Mouse (Mus musculus) ES-E14 (cell line): ENCODE data around the gene Gm6356. TPM values are rescaled to one million over a fixed set of nuclear protein-coding genes. Genes with fewer than 3 reads are reported as not detected.
"Not testable (repeated sequence)": the region's sequence is repeated elsewhere in the genome, so short reads cannot be mapped to it uniquely, and the experiment has no call there.

ENCODE experiments used
- DNase-seq: peaks from one replicate; pipeline ENCODE4 v3.0.0-alpha.2; 2013; ENCODE audit warnings: low read depth, low spot score
- H3K27ac ChIP-seq: 2 replicates; pipeline ENCODE4 v1.5.1; 2012; ENCODE audit warnings: low read depth, mild to moderate bottlenecking, low read length, moderate library complexity, mixed read lengths; ENCODE audit not compliant: poor library complexity, insufficient read depth, severe bottlenecking
- H3K36me3 ChIP-seq: 2 replicates; pipeline ENCODE4 v1.6.1; 2012; ENCODE audit warnings: mild to moderate bottlenecking, low read length, moderate library complexity, mixed read lengths; ENCODE audit not compliant: control insufficient read depth, poor library complexity, insufficient read depth, severe bottlenecking
- H3K4me1 ChIP-seq, 2 experiments: fragments of 150-350 bp in 1 of 2; sonication (generic) in 1 of 2; 2 replicates each; pipeline ENCODE4 v1.6.1; 2012; ENCODE audit warnings: low read length in 2 of 2, mild to moderate bottlenecking in 1 of 2, mixed read lengths in 1 of 2; ENCODE audit not compliant: control insufficient read depth in 2 of 2, insufficient read depth in 2 of 2, poor library complexity in 1 of 2
- H3K4me3 ChIP-seq, 2 experiments: fragments of 150-350 bp in 1 of 2; sonication (generic) in 1 of 2; 2 replicates each; pipeline ENCODE4 v1.5.1; 2012; ENCODE audit warnings: low read length in 2 of 2, low read depth in 1 of 2, mild to moderate bottlenecking in 1 of 2, mixed read lengths in 1 of 2; ENCODE audit not compliant: insufficient read depth in 1 of 2, poor library complexity in 1 of 2, severe bottlenecking in 1 of 2
- H3K9ac ChIP-seq: 2 replicates; pipeline ENCODE4 v1.6.1; 2012; ENCODE audit warnings: low read depth, mild to moderate bottlenecking, low read length, mixed read lengths; ENCODE audit not compliant: poor library complexity, insufficient read depth, severe bottlenecking
- H3K9me3 ChIP-seq: fragments of 150-350 bp; sonication (generic); 2 replicates; pipeline ENCODE4 v1.6.1; 2012; ENCODE audit warnings: low read depth, mild to moderate bottlenecking, low read length; ENCODE audit not compliant: control insufficient read depth, insufficient read depth
- in situ Hi-C, 2 experiments: fragments of 600-800 bp; cut with MboI; formaldehyde crosslinking; loops; one replicate each; pipeline ENCODE4 v1.15.1; 2025; ENCODE audit warnings: low sequenced_read_pairs in 2 of 2, inconsistent platforms in 1 of 2; ENCODE audit not compliant: unreplicated experiment in 2 of 2
- total RNA-seq: library from RNA; depleted of rRNA; stranded (reverse); fragments of 300-350 nt; gene quantifications from 2 replicates; pipeline ENCODE4 v1.2.3, GENCODE M21; 2012; rRNA removed

Gm6356 gene
- not detected in 2 replicates for total RNA-seq

DNA sequence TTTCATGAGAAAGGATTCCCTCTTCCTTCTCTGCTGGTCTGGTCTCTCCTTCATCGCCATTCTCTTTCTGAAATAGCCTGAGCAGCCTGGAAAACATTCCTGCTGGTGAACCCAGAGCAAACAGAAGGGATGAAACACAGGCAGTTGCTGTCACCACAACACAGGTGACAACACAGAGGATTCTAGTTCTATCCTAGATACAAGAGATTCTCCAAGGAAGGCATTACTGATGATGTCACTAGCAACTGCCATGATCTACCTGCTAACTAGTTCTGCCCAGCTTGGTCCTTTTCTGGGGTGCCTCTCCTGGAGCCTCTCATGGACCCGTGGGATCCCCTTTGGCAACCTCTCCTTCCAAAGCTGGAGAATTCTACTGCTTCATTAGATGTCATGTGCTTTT lies at the start of gene Gm6356:
Gm6356 (minus strand) TSS at position 101 of the 400 bp plus-strand sequence.
- H3K9me3 ChIP-seq, H3K4me3 ChIP-seq, in situ Hi-C loops, H3K27ac ChIP-seq, H3K9ac ChIP-seq, H3K4me1 ChIP-seq, H3K36me3 ChIP-seq, DNase-seq: not testable (repeated sequence)

Other genes starting within 250 kb of the Gm6356 start
- gene Gm3636, start 231.5 kb downstream of the Gm6356 start, total RNA-seq, result 5.4 and 7.1 TPM in 2 replicates
- gene Gm8362, start 199.4 kb downstream of the Gm6356 start, total RNA-seq, result not detected in 2 replicates
- not detected in 2 replicates for gene Gm3642, start 133.5 kb downstream of the Gm6356 start, total RNA-seq
- 0.94 and 1.7 TPM in 2 replicates for gene Gm3667, start 83.9 kb downstream of the Gm6356 start, total RNA-seq
- 1.5 and 3.9 TPM in 2 replicates for gene Gm10406, start 53.6 kb upstream of the Gm6356 start, total RNA-seq
- not detected in 2 replicates for gene Gm3685, start 71.2 kb upstream of the Gm6356 start, total RNA-seq
- gene Gm3696, start 126.8 kb upstream of the Gm6356 start, total RNA-seq, result 1.0 and 1.7 TPM in 2 replicates
- not detected in 2 replicates for gene Gm6676, start 151.6 kb upstream of the Gm6356 start, total RNA-seq
- gene Gm3512, start 200.7 kb upstream of the Gm6356 start, total RNA-seq, result 1.7 and 1.9 TPM in 2 replicates
- gene Gm16434, start 220.7 kb upstream of the Gm6356 start, total RNA-seq, result not detected in 2 replicates